Mouse (Mus musculus) stomach, postnatal 0 days (tissue): ENCODE data around the gene Unc45b.

Experiments used
- CTCF ChIP-seq: IDR thresholded peaks from 2 replicates; pipeline ENCODE4 v1.5.1; 2016; ENCODE audit warnings: antibody characterized with exemption, low read depth, mild to moderate bottlenecking, moderate library complexity
- EP300 ChIP-seq: optimal IDR thresholded peaks from 2 replicates; pipeline ENCODE3; 2016; ENCODE audit warnings: antibody characterized with exemption

DNA sequence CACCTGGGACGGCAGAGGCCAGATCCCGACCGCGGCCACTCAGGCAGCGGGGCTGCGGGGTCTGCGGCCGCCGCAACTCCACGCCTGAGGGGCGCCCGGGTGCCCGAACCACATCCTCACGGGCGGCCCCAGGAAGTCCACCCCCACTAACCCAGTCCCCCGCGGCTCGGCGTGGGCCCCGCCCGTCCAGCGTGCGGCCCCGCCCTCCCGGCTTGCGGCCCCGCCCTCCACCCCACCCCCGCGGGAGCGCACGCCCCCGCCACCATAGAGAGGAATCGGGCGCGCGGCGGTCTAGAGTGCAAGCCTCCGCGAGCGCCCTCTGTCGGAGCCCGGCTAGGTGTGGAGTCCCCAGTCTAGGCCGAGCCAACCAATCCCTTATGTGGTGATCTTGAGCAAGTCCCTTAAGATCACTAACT lies 39.3 kb upstream of the Unc45b start, which contains the start of gene Rffl:
- TF ChIP-seq EP300 (no peak), CTCF (peak; percentile 89)
